Mouse (Mus musculus) T-helper 1 cell (primary cell): ENCODE results near the gene Adgb.
"Not testable (repeated sequence)": the region's sequence is repeated elsewhere in the genome, so short reads cannot be mapped to it uniquely, and the experiment has no call there.

ENCODE experiments used
- in situ Hi-C: fragments of 300-600 bp; cut with MboI, MseI; formaldehyde crosslinking; loops from one replicate; pipeline ENCODE4 v1.15.1; 2025; ENCODE audit warnings: high pct_unique_total_duplicates

Adgb gene

DNA sequence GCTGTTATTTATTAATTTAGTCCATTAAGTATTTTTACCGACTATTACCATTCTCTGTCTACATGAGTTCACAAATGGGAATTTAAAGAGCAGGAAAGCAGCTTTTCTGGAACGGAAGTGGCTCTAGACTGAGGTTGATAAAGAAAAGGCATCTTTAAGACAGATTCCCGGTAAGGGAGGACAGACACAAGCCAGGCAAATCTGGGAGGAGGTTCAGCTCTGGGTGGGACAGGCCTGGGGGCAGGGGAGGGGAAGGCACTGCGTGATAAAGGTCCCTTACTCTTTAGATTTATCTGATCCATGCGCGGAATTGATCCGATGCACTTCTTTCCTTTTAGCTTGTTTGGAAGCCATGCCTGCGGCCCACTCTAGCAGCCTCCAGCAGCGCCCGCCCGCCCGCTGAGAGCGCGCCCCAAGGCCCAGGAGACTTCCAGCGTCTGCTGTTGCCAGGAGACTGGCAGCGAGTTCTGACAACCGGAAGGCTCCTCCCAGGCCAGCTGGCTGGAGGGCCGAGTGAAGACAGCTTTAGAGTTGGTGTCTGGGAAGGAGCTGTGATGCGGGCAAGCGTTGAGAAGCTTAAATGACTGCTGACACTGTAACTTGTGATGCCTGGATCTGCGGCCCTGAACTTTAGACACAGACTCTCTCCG, at the start of gene Adgb:
Adgb (minus strand) TSS at position 366 of the 650 bp plus-strand sequence.
- in situ Hi-C loops: no loop called here

DNA sequence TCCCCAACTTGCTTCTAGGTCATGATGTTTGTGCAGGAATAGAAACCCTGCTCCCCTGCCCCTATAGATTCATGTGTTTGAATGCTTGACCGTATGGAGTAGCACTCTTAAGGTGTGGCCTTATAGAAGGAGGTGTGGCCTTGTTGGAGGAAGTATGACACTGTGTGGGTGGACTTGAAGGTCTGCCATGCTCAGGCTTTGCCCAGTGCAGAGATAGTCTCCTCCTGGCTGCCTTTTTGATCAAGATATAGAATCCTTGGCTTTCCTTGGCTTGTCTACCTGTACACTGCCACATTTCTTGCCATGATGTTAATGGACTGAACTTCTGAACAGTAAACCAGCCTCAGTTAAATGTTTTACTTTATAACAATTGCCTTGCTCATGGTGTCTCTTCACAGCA, 8.0 kb upstream of the Adgb start:
- in situ Hi-C loops: no loop called here

DNA sequence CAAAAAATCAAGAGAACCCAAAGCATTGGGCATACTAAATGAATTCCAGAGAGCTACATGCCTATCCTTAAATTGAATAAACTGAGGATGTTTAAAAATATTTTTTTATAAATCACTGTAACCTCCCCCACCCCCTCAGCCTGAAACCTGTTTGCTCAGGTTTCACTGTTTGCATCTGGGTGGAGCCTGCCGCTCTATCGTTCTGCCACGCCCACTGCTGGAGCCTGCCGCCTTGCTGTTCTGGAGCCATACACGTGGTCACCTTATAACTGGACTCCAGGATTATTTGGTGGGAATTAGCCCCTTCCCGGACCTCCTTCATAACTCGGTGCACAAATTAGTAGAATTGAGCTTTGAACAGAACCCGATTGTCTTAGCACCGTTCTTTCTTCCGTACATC, 5.3 kb upstream of the Adgb start:
- in situ Hi-C loops: not testable (repeated sequence)

DNA sequence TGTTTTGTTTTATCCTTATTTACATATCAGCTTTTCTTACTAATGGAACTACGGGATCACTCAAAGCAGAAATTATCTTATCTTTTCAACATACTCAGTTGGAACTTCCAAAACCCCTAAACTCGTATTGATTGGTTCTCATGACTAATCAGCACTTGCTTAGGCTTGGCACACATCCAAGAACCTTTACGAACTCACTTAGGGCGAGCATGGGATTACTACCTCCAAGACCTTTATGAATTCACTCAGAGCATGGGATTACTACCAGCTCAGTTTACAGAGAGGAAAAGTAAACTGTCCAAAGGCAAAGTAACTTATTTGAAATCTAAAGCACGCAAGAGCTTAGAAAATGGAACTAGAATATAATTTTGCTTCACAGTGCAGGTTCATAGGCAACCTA, 4.8 kb upstream of the Adgb start:
- in situ Hi-C loops: no loop called here

DNA sequence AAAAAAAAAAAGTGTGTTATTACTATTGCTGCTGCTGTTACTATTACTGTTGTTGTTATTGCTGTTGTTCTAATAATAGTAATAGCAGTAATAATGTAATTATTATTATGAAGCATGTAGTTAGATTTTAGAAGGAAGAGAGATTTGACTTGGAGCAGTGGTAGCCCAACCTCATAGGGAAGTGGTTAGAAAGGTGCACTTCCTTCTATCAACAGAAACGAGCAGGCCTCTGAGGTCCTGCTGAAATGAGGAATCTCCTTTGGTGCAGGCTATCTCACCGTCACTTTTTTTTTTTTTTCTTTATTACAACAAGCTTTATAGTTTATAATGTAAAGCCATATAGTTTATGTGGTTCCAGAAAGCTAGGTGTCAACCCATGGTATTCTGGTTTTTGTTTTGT, 4.4 kb upstream of the Adgb start:
- in situ Hi-C loops: no loop called here

DNA sequence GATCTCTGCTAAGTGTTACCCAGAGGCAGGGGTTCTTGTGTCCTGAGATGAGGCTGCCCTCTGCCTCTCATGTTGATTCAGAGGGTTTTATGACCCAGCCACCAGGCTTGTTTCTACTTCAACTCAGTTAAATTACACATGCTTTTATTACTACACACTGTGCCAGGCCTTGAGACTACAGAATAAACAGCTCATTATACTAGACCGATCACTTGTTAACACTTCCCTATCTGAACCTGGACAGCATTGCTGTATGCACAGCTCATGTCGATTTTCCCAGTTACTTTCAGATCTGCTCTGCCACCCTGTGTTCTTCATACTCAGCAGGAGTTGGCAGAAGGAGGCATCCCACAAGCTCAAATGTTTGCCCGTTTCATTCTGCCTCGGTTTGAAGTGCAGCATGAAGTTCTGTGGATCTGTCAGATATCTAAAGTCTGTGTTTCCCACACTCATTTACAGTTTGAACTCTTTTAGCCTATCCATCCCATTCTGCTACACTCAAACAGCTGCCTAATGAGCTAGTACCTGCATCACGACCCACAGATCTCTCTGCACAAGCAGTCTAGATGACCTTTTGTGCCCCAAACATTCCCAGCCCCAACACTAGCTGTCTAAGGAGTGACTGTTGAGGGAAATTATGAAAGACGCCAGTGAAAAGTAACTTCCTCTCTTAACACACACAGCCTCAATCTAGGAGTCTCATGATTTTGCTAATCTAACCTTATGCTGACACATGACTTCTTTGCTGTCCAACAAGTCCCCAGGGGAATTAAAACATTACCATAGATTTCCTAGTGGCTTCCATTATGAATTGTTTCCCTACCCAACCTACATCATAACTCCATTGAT, 3.2 kb downstream of the Adgb start:
- in situ Hi-C loops: no loop called here

DNA sequence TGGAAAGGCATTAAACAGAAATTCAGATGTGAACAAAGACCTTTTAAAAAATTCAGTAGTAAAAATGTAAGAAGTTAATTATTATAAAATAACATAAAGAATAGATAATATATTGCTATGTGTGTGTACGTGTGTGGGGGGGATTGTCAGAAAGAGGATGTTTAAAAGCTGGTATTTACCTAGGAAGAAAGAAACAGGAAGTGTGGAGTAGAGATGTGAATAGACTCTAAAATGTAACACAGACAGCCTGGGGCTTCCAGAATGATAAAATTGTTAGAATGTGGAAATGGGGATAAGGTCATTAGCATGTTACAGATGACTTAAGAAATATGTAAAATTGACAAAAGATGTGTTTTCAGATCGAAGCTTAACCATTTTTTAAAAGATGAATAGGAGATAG, 12.0 kb downstream of the Adgb start:
- in situ Hi-C loops: no loop called here

DNA sequence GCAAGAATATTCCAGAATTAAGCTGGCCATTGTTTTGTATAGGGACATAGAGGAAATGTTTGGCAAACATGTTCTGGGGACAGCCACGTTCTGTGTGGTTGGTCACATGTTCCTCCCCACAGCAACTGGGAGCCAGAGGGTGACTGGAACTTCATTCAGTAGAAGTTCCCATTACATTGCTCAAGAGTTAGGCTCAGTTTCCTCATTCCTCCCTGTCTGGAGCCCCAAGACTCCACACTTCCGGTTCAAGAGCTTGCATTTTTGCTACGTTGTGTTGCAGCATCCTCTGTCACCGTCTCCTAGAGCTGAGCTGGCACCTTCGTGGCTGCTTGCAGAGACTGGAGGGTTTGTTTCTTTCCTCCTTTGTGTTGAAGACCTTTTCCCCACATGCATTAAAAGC, 15.1 kb downstream of the Adgb start:
- in situ Hi-C loops: no loop called here

DNA sequence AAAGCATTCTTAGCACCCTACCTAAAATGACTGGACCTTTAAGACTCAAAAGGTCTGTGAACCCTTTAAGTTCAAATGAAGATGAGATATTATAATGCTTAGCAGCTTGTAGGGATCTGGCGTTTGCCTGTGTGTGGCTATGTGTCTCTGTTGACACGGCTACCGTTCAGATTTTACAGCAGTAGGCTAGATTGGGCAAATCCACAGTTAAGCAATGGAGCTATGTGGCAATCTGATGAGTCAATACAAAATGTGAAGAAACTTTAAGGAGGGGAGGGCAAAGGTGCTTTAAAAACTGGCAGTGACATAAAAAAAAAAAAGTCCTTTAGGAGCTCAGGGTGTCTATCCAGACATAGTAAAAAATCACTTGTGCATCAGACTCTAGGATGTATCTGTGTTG, 23.1 kb downstream of the Adgb start:
- in situ Hi-C loops: no loop called here

DNA sequence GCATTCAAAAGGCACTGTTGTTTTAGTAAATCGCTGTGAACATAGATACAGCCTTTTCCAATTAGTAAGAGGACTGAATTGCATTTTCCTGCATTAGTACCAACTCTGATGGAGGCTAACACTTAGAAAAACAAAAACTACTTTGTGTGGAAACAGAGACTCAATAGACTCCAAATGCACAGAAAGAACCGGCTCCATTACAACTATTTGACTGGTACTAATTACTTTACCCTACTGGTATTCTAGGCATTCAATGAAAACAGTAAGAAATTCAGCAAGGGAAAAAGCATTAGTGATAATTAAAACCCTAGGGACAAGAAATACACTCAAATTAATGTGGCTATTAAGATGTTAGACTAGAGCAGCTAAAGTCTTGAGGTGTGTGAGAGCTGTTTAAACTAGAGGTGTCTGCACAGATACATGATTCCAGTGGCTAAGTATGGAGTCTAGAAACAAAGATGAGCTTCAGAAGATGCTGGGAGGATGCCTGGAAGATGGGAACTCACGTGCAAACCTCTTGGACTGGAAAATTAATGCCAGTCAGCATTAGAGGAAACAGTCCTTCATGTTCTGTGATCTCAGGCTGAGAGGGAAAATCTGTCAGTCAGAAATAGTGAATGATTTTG, 27.2 kb downstream of the Adgb start:
- in situ Hi-C loops: no loop called here

DNA sequence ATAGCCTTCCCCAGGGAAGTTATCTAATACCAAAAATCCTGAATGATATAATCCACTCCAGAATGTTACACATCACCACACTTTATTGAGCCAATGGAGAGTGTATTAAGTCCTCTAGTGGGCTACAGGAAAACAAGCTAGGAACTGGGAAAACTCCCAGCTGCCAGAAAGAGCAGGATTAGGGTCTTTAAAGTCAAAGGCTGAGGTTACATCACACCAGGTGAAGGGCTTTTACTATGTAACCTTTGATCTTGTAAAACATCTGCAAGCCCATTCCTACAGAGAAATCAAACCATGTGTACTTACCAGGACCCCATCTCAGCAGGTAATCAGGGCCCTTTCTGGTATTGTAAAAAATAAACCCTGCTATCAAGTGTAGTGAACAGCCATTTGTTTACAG, 28.6 kb downstream of the Adgb start:
- in situ Hi-C loops: no loop called here

DNA sequence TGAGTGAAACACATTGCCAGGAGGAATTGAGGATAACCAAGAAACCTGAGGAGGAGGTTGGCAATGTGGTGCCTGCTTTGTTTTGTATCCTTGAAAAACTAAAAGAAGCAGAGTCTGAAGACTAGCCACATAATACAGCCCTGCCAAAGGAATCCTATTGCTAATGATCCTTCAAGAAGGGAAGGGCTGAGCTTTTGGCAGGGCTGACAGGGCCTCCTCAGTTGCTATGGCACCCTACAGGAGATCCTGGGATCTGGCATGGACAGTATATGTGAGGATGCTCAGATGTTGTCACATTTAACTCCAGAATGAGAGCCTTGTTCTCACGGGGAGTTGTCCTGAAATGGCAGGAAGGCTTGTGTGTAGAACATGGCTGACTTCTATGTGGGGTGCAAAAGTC, 37.1 kb downstream of the Adgb start:
- in situ Hi-C loops: no loop called here

DNA sequence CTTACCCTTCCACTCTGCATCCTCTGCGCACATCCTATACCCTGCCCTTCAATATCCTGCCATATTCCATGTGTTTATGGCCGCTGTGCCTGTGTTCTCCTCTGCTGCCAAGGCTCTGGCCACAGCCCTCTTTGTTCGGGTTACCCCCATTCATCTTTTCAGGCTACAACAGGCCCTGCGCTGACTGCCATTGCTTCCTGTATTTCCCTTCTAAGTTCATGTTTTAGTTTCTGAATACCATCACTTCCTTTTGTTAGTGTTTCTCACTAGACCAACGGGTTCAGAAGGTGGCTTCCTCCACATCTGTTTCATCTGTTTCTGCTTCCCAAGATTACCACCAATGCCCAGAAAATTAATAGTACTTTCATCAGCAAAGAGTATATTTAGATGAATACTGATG, 42.5 kb downstream of the Adgb start:
- in situ Hi-C loops: no loop called here

DNA sequence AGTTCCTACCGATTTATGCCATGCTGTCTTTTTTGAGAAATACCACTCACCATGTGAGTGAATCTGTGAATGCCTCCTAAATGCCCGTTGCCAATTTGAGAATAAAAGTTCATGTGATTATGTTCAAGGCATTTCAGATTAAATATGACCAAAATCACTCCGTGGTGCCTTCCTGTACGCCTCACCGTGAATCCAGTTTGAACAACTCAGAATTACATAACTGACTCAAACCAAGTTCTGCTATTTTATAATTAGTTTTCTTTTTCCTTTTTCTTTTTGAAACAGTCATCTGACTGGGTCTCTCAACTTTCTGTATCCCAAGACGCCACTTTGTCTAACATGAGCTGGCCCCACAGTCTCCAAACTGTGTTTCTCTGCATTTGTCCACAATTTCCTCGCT, 43.1 kb downstream of the Adgb start:
- in situ Hi-C loops: no loop called here

DNA sequence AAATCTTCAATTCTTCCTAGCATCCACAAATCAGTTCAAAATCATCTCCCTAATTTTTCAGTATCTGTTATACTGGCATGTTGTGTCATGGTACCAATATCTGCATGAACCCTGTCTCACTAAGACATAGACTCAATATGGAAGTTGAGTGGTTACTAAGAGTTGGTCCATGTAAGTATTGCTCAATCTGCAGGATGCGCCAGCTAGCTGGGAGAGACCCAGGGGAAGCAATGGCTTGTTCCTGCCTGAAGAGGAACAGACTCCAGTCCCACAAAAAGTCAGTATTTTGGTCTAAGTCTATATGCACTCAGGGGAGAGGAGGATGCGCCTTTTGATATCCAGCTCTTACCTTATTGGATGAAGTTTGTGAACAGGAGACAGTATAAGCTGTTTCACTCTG, 47.7 kb downstream of the Adgb start:
- in situ Hi-C loops: no loop called here

DNA sequence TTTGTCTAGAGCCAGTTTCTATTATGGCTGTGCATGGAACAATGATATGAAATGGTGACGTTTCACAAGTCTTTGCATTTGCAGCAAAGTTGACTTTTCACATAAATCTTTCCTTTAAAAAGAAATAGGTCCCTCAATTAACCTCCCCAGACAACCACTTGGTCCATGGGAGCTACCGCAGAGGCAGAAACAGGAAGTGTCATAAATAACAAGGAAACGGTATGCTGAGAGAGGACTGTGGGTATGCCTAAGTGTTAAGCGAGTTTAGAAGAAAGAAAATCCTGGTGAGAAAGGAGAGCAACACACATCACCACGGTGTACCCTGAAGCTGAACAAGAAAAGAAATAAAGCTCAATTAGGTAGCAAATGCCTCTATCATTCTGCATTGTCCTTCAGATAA, 61.1 kb downstream of the Adgb start:
- in situ Hi-C loops: no loop called here

DNA sequence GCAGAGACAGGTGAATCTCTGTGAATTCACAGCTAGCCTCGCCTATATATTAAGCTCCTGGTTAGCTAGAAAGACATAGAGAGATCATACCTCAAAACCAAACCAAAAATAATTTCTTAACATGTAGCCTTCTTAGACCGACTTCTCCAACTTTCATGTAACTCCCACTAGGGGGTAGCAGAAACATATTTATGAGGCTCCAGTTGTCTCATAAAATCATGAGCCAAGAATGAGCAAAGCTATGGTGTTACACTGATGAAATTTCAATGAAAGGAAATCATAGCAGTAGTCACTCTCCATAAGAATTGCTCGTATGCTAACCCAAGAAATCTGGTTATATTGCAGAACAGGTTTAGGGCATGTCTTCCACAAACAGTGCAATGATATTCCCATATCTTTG, 64.0 kb downstream of the Adgb start:
- in situ Hi-C loops: no loop called here

DNA sequence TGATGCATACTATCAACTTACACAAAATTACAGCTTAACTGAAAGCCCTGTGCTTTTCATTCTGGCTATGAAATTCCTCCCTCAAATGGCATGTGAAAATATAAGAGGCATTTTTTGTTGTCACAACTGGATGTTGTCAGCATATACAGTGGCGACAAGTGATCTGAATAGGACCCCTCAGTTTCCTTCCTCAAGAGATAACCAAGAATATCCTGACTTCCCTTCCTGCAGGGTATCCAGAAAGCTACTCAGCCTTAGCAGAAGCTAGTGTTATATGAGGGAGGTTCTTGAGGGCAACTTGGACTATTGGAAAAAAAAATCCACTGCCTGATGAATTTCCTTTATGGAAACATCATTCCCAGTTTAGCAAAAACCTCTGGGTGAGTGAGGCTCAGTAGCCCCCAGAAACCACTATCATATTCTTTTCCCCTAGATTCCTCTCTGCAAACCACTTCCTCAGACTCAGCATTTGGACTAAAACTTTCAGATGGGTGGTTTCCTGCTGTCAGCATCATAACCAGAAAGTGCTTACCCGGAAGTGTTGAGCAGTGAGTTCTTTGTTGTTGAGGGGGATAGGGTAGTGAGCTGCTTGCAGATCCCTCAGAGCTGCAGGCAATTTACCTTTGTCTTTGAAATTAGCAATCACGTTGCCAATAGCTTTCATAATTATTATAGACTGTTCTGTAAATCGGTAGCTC, 76.2 kb downstream of the Adgb start:
- in situ Hi-C loops: no loop called here

DNA sequence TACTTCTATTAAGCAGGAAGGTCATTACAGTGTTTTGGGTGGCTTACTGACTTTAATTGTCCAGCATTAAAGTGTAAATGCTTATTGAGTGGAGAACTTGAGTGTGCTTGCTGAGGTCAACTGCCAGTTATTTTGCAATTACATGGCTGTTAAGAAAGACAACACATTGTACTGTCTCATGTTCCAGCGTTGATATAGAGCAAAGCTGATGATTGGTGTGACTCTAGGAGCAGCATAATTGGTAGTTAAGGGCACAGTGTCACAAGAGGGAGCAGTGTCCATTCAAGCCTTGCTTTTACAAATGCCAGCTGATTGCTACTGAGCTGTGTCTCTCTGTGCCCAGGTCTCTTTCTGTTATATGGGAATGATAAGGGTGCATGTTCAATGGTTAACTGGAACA, 97.5 kb downstream of the Adgb start:
- in situ Hi-C loops: no loop called here

DNA sequence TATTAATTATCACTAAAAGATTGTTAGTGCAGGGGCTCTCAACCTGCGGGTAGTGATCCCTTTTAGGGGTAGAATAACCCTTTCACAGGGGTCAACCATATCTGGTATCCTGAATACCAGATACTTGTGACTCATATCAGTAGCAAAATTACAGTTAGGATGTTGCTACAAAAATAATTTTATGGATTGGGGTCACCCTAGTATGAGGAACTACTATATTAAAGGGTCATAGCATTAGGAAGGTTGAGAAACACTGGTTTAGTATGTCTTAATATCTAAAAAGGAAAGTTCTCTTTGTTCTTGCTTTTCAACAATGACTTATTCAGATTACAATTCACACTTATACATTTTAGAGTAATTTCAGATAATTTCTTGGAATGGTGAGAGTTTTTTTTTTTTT, 108.1 kb downstream of the Adgb start:
- in situ Hi-C loops: no loop called here

DNA sequence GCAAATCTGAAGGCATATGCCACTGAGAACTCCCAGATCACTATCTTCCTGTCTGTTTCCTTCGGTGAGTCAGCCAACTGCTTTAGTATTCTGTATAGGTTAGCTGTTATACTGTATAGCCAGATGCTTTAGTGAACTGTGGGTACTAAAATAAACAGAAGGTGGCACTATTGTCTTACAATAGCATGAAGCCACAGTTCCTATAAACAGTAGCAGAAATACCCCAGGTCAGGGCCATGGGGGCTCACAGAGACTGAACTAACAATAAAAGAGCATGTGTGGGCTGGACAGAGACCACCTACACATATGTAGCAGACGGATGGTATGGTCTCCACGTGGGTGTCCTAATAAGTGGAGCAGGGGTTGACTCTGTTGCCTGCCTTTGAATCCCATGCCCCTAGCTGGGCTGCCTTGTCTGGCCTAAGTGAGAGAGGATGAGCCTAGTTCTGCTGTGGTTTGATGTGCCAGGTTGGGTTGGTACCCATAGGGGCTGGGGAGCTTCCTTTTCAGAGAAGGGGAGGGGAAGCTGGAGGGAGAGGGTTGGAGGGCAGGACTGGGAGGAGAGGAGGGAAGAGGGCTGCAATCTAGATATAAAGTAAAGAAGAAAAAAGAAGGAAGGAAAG, 116.4 kb downstream of the Adgb start:
- in situ Hi-C loops: loop anchor here (10.0 kb wide), 1 partner anchor 209 kb away; no protein-coding TSS in a partner anchor

DNA sequence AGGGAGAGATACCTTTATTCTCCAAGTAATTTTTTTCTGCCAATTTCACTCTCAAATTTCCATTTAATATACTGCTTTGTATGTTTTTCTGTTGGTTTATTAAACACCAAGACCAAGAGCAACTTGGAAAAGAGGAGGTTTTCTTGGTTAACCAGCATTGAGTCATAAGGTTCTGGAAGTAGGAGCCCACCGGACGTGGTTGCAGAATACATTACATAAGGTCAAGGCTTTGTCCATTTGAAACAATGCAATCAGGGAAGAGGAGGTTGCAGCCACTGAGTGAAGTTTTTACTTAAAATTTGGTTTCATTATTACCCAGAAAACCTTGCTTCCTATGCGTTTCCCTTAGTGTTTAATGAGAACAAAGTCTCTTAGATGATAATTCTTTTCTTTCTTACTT, 119.9 kb downstream of the Adgb start:
- in situ Hi-C loops: loop anchor here (10.0 kb wide), 1 partner anchor 213 kb away; no protein-coding TSS in a partner anchor
